Mouse (Mus musculus) skeletal muscle tissue, postnatal 0 days (tissue): Measurements from ENCODE around the gene Snx7. TPM values are rescaled to one million over a fixed set of nuclear protein-coding genes. Genes with fewer than 3 reads are reported as not detected.

Experiments
- microRNA-seq, 2 experiments: library from miRNA; unstranded; fragments of <30 nt; microRNA quantifications; one replicate each; pipeline ENCODE4; 2016
- polyA plus RNA-seq: library from polyadenylated mRNA; unstranded; fragments of >200 nt; fragmentation: Nextera tagmentation; extraction: Ambion mirVana; gene quantifications from 2 replicates; pipeline ENCODE4 v1.2.1, GENCODE M21; 2015

The Snx7 gene
- polyA plus RNA-seq: 15.0 and 21.3 TPM in 2 replicates

DNA sequence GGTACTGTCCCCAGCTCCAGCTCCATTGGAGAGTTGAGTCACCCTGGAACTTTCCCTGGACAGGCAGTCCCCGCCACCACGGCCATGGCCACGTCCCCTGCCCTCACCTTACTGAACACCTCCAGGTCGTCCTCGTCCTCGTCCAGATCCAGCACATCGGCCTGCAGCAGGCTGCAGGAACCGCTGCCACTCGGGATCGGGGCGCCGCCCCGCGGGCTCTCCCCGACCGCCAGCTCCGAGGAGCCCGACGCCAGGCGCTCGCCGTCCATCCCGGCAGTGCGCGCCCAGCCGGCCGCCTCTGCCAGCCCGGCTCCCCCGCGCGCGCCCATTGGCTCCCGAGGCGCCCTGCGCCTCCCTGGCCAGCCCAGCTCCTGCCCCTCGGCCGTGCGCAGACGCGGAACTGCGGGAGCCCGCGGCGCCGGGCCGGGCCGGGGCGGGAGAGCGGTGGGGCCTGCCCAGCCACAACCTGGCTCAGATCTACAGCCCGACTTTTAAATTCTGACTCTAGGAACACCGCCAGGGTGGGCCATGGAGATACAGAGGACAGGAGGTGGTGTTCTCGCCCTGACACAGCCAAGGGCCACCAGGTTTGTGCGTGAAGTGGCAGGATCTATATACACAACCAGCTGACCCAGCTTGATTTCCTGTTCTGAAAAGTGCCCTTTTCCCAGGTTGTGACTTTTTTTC lies at the start of gene Snx7:
Gene Snx7 (minus strand): TSS at position 300 of the 687 bp plus-strand sequence.

Small RNA genes lying within 50 kb of the gene (microRNA-seq; reads per million reads assigned to microRNA genes)
- 0 reads per million in 2 experiments for gene Gm24811
